Mouse (Mus musculus): Measurements from ENCODE around the gene Pxdn.
A peak's percentile ranks its signal among the peaks of the same experiment; 100 is the strongest.

The Pxdn gene

DNA sequence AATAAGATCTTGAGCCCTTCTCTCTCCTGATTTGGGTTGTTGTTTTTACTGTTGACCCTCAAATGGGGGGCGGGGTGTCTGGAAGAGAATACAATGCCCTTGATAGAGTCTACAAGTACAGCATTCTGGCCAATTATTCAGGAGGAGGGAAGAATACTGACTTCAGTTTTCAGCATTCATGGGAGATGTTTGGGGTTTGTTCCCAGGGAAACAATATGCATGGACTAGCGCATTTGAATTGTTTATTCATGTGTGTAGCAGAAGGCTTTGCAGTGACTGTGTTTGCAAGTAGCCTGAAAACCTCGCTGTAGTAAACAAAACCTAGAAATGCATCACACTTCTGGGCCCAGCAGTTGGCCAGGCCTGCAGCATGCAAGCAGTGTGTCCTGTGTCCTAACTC, 17.1 kb downstream of the Pxdn start:
- DNase-seq: no peak

GRCm38 (mm10) chr12:29956969-29957368, 19.6 kb downstream of the Pxdn start:
- peak; percentile 53 for DNase-seq

DNA sequence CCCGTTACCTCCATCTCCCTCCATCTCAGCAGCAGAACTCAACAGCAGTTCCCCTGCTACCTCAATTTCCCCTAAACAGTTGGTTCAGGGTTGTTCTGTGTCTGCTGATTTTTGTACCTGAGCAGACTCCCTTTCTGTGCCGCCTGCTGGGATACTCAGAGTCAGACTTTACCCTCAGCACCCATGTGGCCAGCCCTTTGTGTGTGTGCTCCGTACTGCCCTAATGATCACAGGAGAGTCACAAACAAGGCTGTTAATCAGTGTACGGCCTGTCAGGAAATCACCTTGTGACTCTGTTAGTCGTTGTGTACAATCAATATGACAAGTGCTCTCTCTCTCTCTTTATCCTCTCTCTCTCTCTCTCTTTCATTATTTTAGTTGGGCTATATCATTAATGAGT, 21.2 kb downstream of the Pxdn start:
- DNase-seq: no peak

DNA sequence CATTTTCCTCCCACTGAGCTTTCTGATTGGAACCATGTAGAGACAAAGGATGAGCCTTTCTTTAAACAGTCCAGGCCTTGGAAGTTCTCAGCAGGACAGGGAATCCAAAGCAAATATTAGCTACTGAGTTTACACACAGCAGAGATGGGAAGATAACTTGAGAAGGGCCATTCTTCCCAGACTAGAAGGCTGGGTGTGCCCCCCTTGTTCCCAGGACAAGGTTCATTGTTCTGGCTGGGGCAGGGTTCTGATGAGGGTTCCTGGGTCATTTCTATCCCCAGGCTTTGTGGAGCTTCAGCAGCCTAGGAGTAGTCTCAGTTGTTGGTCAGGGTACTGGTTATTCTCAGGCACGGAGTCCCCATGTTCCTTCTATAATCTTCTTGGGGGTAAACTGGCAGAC, 23.6 kb downstream of the Pxdn start:
- peak; percentile 60 for DNase-seq

- DNase-seq: no peak
Observed at GRCm38 (mm10) chr12:29965016-29965415, 27.6 kb downstream of the Pxdn start.

DNA sequence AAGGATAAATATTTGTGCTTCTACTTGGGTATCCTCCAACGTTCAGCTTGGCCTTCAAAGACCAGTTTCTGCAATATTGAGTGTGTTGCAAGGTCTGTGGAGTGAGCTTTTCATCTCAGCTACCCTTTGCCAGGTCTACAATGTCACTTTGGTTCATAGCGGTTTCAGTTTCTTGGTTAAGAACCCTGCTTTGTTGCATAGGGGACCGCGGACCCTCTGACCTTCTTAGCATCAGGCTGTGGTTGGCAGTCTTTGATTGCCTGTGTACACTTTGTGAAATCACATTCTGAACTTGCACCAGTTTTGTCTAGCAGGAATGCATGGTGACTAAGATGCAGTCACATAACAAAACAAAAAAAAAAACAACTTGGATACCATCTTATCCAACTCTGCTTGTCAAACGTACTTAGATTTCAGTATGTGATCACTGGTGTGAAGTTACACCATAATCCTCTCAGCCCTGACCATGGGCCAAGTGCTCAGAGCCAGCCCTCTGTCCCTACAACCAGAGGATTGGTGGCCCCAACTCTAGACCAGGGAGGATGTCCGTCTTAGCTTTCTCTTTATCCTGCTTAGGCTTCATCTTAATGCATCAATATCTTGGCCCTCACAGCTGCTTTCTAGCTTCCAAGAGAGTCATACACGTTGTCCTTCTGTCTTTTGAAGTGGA, 34.5 kb downstream of the Pxdn start:
- no peak for DNase-seq

- no peak for DNase-seq
Observed at GRCm38 (mm10) chr12:29972533-29972932, 35.1 kb downstream of the Pxdn start.

DNA sequence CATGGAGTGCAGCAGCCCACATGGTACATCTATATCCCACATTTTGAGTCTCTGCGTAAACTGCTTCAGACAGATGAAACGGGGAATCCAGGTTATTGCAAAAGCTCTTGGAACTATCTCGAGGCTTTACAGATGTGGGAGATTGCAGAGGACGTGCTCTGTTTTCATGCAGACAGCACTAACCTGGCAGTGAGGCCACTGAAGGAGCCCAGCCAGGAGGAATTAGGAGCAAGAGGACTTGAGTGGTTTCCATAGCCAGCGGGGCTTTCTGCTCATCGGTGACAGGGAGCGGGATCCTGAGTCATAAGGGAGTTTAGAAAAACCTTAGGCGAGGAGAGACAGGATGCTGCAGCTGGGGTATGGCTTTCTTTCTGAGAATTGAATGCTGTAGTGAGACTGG, 42.7 kb downstream of the Pxdn start:
- DNase-seq: no peak

DNA sequence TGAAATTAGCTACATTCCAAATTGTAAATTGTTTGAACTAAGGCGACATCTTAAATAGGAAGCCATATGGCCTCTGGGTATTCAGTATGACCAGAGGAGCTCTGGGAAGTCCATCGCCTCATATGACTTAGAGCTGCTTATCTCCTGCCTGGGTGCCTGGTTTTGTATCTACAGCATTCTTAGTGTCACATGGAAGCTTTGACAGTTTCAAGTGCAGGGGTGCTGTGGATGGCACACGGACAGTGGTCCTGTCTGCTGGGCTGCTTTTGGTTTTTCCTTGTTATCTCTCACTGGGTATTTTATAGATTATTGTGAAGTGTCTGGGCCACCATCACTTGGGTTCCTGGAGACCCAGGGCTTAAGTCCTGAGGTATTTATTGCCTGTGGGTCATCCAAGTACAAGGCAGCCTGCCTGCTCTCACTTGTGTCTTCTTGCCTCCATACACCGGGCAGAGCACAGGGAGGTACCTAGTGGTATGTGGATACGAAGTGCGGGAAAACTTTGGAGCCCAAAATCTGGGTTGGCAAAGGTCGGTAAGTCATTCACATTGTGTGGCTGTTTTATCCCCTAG, 44.4 kb downstream of the Pxdn start:
- DNase-seq: no peak

GRCm38 (mm10) chr12:29983190-29983589, 45.8 kb downstream of the Pxdn start:
- DNase-seq: no peak

DNA sequence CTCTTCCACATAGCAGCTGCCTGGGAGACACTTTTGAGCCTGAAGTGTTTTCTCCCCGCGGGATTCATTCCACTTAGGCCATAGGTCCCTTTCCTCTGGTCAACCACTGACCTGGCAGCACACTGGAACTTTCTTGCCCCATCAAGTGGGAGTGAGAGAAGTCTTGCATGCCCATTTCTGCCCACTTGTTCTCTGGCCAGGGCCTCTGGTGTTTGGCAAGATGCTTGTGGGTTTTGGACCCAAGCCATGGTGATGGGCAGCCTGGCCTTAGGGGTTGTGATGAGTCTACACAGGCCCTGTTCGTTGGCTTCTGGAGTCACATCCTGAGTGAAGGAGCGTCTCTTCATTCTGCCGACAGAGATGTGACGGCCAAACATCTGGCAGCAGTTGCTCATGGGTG, 47.7 kb downstream of the Pxdn start:
- DNase-seq: no peak

DNA sequence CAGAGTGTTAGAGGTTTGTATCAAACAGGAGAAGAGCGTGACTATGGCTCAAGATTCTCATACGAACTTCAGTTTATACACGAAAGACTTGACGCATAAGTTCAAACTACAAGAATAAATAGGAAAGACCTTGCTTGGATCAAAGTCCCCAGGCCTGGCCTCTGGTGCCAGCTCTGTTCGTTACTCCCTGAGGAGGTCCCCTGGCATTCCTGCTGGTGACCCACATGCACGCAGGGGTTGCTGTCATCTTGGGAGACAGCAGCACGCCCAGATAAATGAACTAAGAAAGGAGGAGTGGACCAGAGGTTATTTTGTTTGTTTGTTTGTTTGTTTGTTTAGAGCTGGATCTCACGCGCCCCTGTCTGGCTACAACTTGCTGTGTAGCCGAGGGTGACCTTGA, 48.8 kb downstream of the Pxdn start:
- no peak for DNase-seq

- DNase-seq: no peak
Observed at GRCm38 (mm10) chr12:29998895-29999294, 61.5 kb downstream of the Pxdn start.

GRCm38 (mm10) chr12:30001951-30002350, 64.5 kb downstream of the Pxdn start:
- DNase-seq: no peak

DNA sequence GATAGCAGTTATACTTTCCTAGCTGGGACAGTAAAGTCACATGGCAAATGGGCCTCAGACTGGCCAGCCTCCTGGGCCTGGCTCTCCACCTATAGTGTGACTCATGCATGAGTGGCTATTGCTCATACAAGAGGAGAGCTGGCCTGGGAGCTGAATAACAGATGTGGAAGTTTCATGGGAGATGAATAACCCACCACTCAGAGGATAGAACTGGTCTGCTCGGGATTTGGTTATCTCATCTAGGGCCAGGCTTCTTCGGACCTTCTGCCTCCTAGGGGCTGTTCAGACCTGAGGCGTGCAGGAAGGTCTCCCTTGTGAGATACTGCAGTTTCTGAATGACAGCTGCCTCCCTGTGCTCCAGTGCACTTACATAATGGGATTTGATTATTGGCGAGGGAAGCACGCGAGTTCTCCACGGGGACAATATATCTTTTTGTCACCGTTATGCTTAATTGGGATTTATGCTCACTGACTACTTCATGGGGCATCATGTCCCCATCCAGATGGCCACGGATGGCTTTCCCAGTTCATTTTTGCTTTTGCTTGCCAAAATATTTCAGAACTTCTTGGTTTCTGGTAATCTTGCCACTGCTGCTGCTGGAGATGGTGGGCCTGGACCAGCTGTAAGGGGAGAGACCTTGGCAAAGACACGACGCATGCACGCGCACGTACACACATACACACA, 66.4 kb downstream of the Pxdn start:
- DNase-seq: no peak

DNA sequence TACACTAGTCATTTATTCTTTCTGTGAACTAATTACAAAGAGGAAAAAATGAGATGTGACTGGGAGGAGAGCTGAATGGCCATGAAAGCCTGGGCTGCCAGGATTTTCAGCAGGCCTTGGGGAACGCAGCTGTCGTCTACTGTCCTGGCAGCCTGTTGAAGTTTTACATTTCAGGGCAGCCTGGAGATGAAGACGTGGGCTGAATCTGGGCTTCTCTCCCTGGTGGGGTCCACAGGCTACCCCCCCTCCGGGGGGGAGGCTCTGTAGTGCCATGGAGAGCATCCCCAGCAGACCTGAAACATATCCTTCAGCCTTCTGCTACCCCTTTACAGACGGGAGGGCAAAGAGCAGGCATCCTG, 66.9 kb downstream of the Pxdn start:
- DNase-seq: no peak

- no peak for DNase-seq
Observed at GRCm38 (mm10) chr12:30006586-30006985, 69.2 kb downstream of the Pxdn start.

DNA sequence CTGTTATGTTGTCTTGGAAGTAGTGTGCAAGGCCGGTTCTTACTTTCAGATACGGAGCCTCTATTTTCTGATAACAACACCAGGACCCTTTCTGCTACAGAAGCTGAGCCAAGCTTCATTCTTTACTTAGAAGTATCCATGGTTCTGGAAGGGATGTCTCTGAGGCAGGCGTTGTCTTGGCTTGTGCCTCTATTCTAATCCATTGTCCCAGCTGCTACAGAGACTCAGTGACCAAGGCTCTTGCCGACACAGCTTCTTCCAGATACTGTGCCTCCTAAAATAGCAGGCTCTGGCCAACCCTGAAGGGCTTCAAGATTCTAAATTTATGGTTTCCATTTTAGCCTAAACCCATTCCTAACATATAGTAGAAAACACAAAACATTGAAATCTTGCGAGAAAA, 71.3 kb downstream of the Pxdn start:
- no peak for DNase-seq

DNA sequence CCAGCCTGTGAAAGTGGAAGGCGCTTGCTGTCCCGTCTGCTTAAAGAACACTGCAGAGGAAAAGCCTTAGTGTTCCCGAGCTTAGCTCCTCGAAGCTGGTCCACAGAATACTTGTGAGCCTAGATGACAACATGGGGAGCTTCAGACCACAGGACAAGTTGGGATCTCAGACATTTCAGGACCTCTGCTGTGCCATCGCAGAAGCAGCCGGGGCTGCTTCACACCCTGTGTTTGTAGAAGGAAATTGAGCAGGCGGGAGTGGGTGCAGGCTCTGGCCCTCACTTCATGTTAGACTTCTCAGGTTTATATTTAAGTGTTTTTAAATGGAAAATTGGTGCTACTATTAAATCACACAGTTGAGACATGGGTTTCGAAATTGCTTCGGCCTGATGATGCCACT, 78.1 kb downstream of the Pxdn start:
- no peak for DNase-seq

DNA sequence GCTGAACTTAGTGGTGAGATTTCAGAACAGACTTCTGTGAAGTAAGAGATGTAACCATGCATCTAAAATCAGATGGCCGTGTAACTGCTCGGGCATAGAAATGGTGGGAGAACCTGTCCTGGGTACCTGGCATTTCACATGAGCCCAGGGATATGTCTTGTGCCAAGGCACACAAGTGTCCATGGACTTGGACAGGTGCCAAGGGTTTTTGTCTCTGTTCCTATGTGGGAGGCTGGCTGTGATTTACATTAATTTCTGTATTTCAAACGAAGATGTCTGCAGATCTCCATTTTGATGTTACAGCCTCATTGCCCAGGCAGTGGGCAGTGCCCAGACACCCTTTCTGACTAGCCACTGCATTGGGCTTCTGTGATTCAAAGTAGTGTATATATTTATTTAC, 79.7 kb downstream of the Pxdn start:
- no peak for DNase-seq

GRCm38 (mm10) chr12:30020447-30020846, 83.0 kb downstream of the Pxdn start:
- DNase-seq: no peak

DNA sequence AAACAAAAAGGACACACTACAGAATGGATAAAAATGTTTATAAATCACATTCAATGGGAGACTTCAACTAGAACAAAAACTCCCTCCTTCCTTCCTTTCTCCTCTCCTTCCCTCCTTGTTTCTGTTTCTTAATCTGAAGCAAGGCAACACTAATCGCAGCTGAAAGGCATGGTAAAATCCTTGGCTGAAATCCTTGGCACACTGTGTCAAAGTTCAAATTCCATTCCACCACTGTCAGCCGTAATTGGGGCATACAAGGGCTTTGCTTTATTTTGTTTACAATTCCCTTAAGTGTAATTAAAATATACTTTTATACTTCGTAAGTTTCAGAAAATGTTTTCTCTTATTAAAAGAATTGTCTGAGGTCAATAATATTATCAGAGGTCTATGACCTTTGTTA, 86.1 kb downstream of the Pxdn start:
- DNase-seq: no peak

GRCm38 (mm10) chr12:30024264-30024825, 86.9 kb downstream of the Pxdn start:
- DNase-seq: no peak

DNA sequence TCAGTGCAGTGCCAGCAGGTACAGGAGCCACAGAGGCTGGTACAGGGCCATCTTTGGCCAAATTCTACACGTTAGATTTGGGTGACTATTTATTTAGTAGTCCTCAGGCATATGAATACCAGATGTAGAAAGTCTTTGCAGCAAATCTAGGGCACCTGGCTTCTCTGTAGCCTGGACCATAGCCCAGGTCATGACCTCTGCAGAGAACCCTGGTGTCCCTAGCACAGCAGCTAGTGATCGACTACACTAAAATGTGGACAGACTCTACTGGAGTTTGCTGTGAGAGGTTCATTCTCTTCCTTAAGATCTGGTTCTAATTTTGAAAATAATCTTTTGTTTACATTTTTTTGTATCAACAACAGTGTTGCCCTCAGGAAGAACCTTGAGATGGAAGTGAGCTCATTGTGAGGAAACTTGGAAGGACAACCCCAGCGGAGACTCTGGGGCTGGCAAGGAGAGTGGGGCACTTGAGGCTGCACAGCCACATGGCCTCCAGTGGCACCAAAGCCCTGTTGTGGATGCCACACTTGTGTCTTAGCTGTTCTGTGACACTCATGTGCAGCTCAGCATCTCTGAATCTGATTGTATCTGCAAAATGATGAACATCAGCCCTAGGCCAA, 90.4 kb downstream of the Pxdn start:
- peak; percentile 61 for DNase-seq
